Mouse (Mus musculus) intestine, embryonic 16.5 days (tissue): Measurements from ENCODE around the gene Ephb2. TPM values are rescaled to one million over a fixed set of nuclear protein-coding genes. Genes with fewer than 3 reads are reported as not detected.

ENCODE experiments used
- ATAC-seq: fragments of 200-750 bp; cut with Nextera tagmentation; 2 replicates; pipeline ENCODE4 v1.8.0; 2017; ENCODE audit warnings: moderate TSS enrichment, moderate library complexity
- H3K27ac ChIP-seq: fragments of 300-500 bp; sonication (generic); 2 replicates; pipeline ENCODE4 v1.5.1; 2014; ENCODE audit warnings: mild to moderate bottlenecking, low read length
- H3K27me3 ChIP-seq: fragments of 300-500 bp; sonication (generic); replicated peaks from 2 replicates; pipeline ENCODE4 v1.6.1; 2014; ENCODE audit warnings: low read length, control low read depth, mixed read lengths; ENCODE audit not compliant: control insufficient read depth, insufficient read depth
- H3K36me3 ChIP-seq: fragments of 300-500 bp; sonication (generic); 2 replicates; pipeline ENCODE4 v1.6.1; 2014; ENCODE audit warnings: low read length, control low read depth; ENCODE audit not compliant: control insufficient read depth, insufficient read depth
- H3K4me1 ChIP-seq: fragments of 300-500 bp; sonication (generic); 2 replicates; pipeline ENCODE4 v1.6.1; 2014; ENCODE audit warnings: low read length, control low read depth, mixed read lengths; ENCODE audit not compliant: control insufficient read depth, insufficient read depth
- H3K4me2 ChIP-seq: fragments of 300-500 bp; sonication (generic); 2 replicates; pipeline ENCODE4 v1.6.1; 2014; ENCODE audit warnings: low read depth, low read length, control low read depth
- H3K4me3 ChIP-seq: fragments of 300-500 bp; sonication (generic); 2 replicates; pipeline ENCODE4 v1.5.1; 2014; ENCODE audit warnings: mild to moderate bottlenecking, low read length
- H3K9ac ChIP-seq: fragments of 300-500 bp; sonication (generic); 2 replicates; pipeline ENCODE4 v1.6.1; 2014; ENCODE audit warnings: low read depth, low read length
- H3K9me3 ChIP-seq: fragments of 300-500 bp; sonication (generic); 2 replicates; pipeline ENCODE4 v1.6.1; 2016; ENCODE audit warnings: low read length, control low read depth; ENCODE audit not compliant: control insufficient read depth
- WGBS: fragments of 180-500 bp; shearing (Covaris S2); extraction: QIAGEN DNeasy Blood & Tissue Kit; methylation state at CpG from one replicate; pipeline ENCODE4 v1.1.7; 2014; 5-methylcytosine and 5-hydroxymethylcytosine counted together
- polyA plus RNA-seq: library from polyadenylated mRNA; unstranded; fragments of >200 nt; fragmentation: Nextera tagmentation; extraction: Ambion mirVana; gene quantifications from 2 replicates; pipeline ENCODE4 v1.2.1, GENCODE M21; 2015

The Ephb2 gene
- polyA plus RNA-seq, 1 experiment from 2014 or later = 3.5 TPM

DNA sequence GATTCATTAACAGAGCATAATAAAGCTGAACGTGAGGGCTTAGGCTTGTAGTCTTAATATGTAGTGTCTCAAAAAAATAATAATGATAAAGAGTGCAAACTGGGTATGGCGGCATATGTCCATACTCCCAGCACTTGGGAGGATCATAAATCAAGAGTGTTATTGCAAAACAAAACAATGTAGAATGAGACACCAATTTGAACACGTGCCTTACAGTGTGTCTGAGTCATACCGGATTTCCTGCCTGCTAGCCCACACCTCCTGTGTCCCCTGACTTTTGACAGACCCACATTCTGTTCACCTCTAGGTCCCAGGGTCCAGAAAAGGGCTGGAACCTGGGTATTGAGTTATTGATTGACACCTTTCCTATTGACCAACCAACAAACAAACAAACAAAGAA is 6.2 kb upstream of the Ephb2 start:
- ATAC-seq = no peak
- no peak overlapping the region for H3K4me2 ChIP-seq
- peaks cover 28% of the 10 kb centered on the region for H3K4me1 ChIP-seq

DNA sequence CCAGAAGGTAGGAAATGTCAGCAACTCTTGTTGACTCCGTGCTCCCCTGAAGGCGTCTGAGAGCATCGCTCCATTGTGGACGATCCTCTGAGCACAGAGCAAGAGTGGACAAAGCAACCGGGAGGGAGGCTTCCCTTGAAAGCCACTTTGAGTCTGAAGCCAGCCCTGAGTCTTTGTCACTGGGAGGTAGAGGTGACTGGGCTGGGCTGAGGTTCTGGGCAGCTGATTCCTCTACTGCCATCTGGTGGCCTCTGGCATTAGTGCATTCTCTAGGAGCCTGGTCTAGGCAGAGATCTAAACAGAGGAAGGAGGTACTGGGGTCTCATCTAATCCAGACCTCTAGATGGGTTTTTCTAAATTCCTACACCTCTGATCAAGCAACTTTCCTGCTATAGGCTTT is 5.3 kb upstream of the Ephb2 start:
- Histone ChIP-seq H3K9me3 (no peaks in the 10 kb centered on the region), H3K4me3 (no peak overlapping the region), H3K4me2 (no peak overlapping the region), H3K9ac (no peak overlapping the region), H3K27ac (no peak overlapping the region), H3K36me3 (no peaks in the 10 kb centered on the region), H3K4me1 (peaks cover 35% of the 10 kb centered on the region), H3K27me3 (no peaks in the 10 kb centered on the region)
- 9% methylated on average over 5 of the region's 5 CpGs for WGBS
- ATAC-seq = peak; percentile 62; the same call in 1 of the 2 replicates

More for the DNA sequence above, 6.2 kb upstream of the Ephb2 start:
- H3K36me3 ChIP-seq = no peaks in the 10 kb centered on the region
- H3K4me3 ChIP-seq = no peak overlapping the region
- H3K9me3 ChIP-seq = no peaks in the 10 kb centered on the region
- 43% methylated on average over 4 of the region's 4 CpGs for WGBS
- H3K27ac ChIP-seq = peak overlapping the region; percentile 47; the same call in 1 of the 2 replicates
- H3K27me3 ChIP-seq = no peaks in the 10 kb centered on the region
- no peak overlapping the region for H3K9ac ChIP-seq

DNA sequence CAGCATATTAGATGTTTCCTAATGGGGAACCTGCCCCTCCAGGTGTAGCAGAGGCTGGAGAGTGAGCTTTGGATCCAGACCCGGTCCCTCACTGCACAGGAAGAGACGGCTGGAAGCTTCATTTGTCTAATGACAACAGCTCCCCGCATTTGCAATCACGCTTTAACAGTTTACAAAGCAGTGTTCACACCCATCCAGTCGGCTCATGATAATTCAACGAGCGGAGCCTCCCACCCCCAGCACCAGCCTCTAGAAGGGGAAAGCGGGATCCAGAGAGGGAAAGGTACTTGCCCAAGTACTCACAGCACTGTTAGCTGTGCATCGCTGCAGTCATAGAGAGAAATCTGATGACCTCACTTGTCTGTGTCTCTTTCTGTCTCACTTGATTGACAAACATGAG is 2.7 kb upstream of the Ephb2 start:
- 48% methylated on average over 9 of the region's 9 CpGs for WGBS
- no peaks in the 10 kb centered on the region for H3K27me3 ChIP-seq
- no peak overlapping the region for H3K4me2 ChIP-seq
- H3K9ac ChIP-seq = no peak overlapping the region
- H3K4me1 ChIP-seq = peaks cover 51% of the 10 kb centered on the region
- no peak for ATAC-seq
- no peak overlapping the region for H3K27ac ChIP-seq
- no peaks in the 10 kb centered on the region for H3K36me3 ChIP-seq
- no peaks in the 10 kb centered on the region for H3K9me3 ChIP-seq
- H3K4me3 ChIP-seq = no peak overlapping the region

DNA sequence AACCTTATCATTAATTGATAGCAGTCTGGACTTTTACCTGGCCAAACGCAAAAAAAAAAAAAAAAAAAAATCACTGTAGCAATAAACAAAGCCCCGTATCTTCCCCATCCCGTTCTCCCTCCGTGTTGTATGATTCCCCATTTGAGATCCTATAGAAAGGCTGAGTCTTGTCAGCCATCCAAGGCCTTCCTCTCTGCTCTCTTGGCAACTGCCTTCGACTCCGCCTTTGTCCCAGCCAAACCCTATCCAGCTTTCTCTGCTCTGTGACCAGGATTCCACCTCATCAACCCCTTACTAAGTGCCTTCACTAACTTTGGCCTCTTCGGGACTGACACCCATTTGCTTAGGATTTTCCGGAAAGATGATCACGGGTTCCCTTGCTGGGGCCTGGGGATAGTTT is 2.2 kb upstream of the Ephb2 start:
- H3K9me3 ChIP-seq = no peaks in the 10 kb centered on the region
- WGBS = 62% methylated on average over 9 of the region's 9 CpGs
- no peak overlapping the region for H3K27ac ChIP-seq
- H3K4me3 ChIP-seq = no peak overlapping the region
- H3K4me1 ChIP-seq = peaks cover 56% of the 10 kb centered on the region
- no peak for ATAC-seq
- H3K27me3 ChIP-seq = no peaks in the 10 kb centered on the region
- H3K36me3 ChIP-seq = no peaks in the 10 kb centered on the region
- H3K9ac ChIP-seq = no peak overlapping the region
- no peak overlapping the region for H3K4me2 ChIP-seq

DNA sequence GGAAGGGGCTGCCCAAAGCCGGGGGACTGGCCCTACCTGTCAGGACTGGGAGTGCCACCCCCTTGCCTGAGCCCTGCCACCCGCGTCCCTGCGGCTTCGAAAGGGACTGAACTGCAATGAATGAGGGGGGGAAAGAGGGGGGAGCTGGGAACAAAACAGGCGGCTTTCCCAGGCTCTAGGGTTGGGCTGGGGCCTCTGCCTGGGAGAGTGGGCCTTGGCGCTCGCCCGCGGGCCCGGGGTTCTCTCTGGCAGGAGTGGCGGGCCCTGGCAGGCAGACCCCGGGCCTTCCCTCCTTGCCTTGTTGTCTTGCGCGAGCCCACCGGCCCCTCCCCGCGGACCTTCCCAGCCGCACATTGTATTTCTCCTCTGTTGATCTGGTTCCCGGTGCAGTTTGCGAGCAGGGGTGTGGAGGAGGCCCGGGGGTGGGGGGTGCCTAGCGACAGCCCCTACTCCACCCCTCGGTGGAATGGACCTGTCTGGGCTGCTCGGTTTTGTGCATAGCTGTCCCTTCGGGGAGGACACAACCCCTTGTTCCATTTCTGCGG is 671 bp upstream of the Ephb2 start:
- 1% methylated on average over 27 of the region's 27 CpGs for WGBS

DNA sequence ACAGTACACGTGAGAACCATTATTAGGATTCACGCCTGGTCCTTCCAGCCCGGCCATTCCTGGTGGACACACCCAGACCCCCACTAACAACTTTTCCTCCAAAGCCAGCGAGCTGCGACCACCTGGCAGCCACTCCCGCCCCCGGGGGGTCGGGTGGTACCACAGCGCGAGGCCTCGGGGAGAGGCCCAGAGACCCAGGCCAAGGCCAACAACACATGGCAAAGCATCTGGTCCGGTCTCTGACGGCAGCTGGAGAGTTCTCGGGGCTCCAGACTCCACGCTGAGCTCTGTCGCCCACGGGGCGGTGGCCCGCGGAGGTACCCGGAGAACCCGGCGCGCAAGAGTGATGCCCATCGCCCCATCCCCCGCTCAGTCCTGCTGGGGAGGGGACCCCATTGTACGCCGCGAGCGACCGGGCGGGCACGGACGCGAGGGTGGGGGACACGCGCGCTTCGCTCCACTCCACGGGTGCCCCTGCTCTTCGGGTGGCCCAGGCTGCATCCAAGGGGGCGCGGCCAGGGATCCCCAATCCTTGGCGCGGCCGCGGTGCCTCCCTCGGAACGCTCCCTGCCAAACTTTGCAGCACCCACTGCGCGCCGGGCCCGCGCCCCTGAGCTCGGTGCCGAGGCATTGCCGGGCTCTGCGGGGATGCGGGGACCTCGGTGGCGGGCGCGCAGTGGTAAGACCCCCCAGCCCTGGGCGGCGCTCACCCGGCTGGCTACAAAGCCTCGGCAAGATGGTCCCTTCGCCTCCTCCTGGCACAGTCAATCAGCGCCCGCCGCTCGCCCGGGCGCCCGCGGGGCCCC is 770 bp downstream of the Ephb2 start:
- under 1% methylated on average over 74 of the region's 76 CpGs for WGBS
- Histone ChIP-seq H3K9ac (peak overlapping the region; percentile 84), H3K4me3 (peak overlapping the region; percentile 90), H3K36me3 (no peaks in the 10 kb centered on the region), H3K27ac (peak overlapping the region; percentile 87), H3K9me3 (no peaks in the 10 kb centered on the region), H3K4me1 (peaks cover 65% of the 10 kb centered on the region), H3K4me2 (peak overlapping the region; percentile 97), H3K27me3 (no peaks in the 10 kb centered on the region)
- ATAC-seq = peak; percentile 11; the same call in 1 of the 2 replicates

More for the DNA sequence above, 671 bp upstream of the Ephb2 start:
- Histone ChIP-seq H3K4me3 (peak overlapping the region; percentile 90), H3K36me3 (no peaks in the 10 kb centered on the region), H3K4me2 (peak overlapping the region; percentile 97), H3K27ac (peak overlapping the region; percentile 87), H3K27me3 (no peaks in the 10 kb centered on the region), H3K4me1 (peaks cover 61% of the 10 kb centered on the region), H3K9ac (peak overlapping the region; percentile 84), H3K9me3 (no peaks in the 10 kb centered on the region)
- ATAC-seq = peak; percentile 37

DNA sequence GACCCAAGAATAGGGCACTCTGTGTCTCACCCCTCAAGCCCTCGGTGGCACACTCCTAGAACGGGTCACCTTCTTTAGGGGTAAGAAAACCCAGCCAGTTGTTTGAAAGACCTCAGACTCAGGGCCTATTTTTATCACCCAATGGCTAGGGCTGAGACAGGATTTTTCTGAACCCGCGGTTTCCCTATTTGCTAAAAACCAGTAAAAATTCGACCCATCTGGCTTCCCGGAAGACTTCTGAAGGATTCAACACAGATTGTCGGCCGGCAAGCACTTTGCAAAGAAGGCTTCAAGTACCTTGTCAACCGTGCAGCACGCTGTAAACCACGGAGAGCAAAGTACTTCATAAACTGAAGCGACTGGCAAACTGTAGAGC is 1.4 kb downstream of the Ephb2 start:
- peak overlapping the region; percentile 90 for H3K4me3 ChIP-seq
- ATAC-seq = no peak
- H3K4me1 ChIP-seq = peaks cover 71% of the 10 kb centered on the region
- no peaks in the 10 kb centered on the region for H3K9me3 ChIP-seq
- H3K27ac ChIP-seq = 0 out of 2 replicates have a peak overlapping the region, but pooled peaks have one; percentile 45
- 13% methylated on average over 12 of the region's 12 CpGs for WGBS
- peak overlapping the region; percentile 84 for H3K9ac ChIP-seq
- H3K36me3 ChIP-seq = no peaks in the 10 kb centered on the region
- H3K27me3 ChIP-seq = no peaks in the 10 kb centered on the region
- H3K4me2 ChIP-seq = peak overlapping the region; percentile 97

DNA sequence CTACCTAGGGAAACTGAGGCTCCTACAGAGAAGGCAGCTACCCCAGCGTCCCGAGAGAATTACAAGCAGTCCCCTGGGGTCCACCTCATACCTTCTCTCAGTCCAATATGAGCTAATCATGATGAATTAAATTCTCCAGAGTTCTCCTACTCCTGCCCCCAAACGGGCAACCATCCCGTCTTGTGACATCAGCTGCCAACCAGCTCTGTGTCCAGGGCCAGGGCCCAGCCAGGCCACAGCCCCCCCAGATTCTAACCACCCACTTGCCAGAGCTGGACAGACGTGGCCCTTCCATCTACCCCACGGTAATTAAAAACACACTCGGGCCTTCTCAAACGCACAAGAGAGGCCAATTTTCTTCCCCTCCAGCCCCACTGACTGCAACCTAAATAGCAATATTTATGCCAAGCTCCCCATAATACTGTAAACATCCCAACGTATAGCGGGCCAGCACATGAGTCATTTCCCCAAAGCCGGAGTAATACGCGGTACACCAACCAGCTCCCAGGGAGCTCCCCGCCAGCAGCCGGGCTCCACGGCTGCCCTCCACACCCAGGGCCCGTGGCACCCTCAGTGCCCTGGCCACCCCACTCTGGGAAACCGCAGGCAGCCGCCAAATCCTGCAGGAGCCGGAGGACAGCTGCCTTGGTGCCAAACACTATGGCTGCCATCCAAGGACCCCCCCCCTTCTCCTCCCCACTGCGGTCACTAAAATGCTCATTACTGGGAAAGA is 2.0 kb downstream of the Ephb2 start:
- 44% methylated on average over 21 of the region's 21 CpGs for WGBS
- no peaks in the 10 kb centered on the region for H3K9me3 ChIP-seq
- no peaks in the 10 kb centered on the region for H3K27me3 ChIP-seq
- H3K36me3 ChIP-seq = no peaks in the 10 kb centered on the region
- peak overlapping the region; percentile 45; the same call in 1 of the 2 replicates for H3K27ac ChIP-seq
- peak overlapping the region; percentile 84 for H3K9ac ChIP-seq
- no peak for ATAC-seq
- peak overlapping the region; percentile 90 for H3K4me3 ChIP-seq
- peaks cover 77% of the 10 kb centered on the region for H3K4me1 ChIP-seq
- peak overlapping the region; percentile 97 for H3K4me2 ChIP-seq

DNA sequence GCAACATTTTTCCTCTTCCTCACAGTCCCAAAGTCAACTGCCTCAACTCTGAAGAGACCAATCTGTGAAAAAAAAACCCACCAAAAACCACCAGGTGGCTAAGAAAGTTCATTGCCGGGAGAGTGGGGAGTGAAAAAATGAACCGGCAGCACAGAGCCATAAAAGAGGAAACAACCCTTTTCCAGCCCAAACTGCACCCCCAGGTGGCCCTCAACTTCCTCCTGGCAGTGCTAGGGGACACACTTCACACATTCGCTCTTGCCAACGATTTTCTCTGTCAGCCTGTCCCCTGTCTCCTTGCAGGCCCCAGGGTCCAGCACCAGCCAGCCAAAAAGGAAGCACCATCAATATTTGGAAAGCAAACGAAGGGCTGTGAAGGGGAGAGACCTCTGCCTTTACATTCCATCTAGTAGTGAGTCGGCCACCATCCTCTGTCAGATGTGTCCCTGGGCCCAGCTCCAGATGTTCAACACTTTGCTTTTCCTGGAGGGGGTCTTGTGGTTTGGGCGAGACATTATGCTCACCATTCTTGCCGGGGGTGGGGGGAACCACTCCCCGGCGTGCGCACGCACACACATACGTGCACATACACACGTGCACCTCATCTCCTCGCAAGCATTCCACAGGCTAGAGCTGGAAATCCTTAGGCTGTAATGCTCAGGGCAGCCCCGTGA is 3.1 kb downstream of the Ephb2 start:
- no peak for ATAC-seq
- Histone ChIP-seq H3K9ac (0 out of 2 replicates have a peak overlapping the region, but pooled peaks have one; percentile 32), H3K36me3 (no peaks in the 10 kb centered on the region), H3K4me1 (peaks cover 73% of the 10 kb centered on the region), H3K9me3 (no peaks in the 10 kb centered on the region), H3K27me3 (no peaks in the 10 kb centered on the region), H3K4me2 (0 out of 2 replicates have a peak overlapping the region, but pooled peaks have one; percentile 3), H3K4me3 (no peak overlapping the region), H3K27ac (0 out of 2 replicates have a peak overlapping the region, but pooled peaks have one; percentile 4)
- WGBS = 56% methylated on average over 16 of the region's 16 CpGs
